Mouse (Mus musculus): Measurements from ENCODE around the gene Slc35f3.

DNA sequence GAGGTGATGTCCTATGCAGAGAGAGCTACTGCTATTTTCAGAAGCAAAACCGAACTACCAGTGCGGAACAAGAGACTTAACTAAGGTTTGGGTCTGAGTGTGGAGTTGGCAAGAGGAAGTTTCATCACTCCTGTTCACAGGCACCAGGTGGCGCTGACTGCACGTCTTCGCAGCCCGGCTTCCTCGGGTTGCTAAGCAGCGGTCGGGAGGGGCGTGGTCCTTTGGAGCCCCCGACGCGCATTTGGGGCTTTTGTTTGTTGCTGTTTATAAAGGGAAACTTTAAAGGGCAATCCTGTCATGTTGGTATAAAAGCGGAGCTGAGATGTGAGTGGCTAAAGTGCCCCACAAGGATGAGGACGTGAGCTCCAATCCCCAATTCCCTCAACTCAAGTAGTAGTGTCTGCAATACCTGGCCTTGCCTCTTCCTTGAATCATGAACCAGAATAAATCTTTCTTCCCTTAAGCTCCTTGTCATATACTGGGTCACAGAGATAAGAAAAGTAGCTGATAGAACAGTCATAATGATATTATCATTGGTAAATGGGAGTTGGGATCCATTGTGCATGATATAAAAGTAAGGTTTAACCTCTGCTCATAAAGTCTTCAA is 40.1 kb upstream of the Slc35f3 start:
- TF ChIP-seq CTCF (IDR thresholded peaks at IDR 0.05; ENCODE audit: low read depth) (peak; percentile 73), EP300 (IDR thresholded peaks at IDR 0.05; ENCODE audit: low read depth) (no peak)
